Mouse (Mus musculus): ENCODE measurements at regions not wholly inside any gene's neighbourhood (a gene's known extent, or its start where the extent isn't known, plus 50 kb on each side); places are given as distances from the start of the nearest gene placed in this dataset.

GRCm38 (mm10) chr1:194049746-194050351 is 568.2 kb upstream of the Plxna2 start:
- no peak for ATAC-seq (ENCODE audit: insufficient number of reproducible peaks, low FRiP score, low TSS enrichment, low read depth)
- Histone ChIP-seq H3K27me3 (no peaks in the 10 kb centered on the region), H3K4me1 (no peaks in the 10 kb centered on the region), H3K9me3 (no peaks in the 10 kb centered on the region), H3K27ac (no peak overlapping the region), H3K36me3 (no peaks in the 10 kb centered on the region), H3K9ac (no peak overlapping the region), H3K4me3 (no peak overlapping the region), H3K4me2 (no peak overlapping the region)
- WGBS = 74% methylated on average over 4 of the region's 4 CpGs

DNA sequence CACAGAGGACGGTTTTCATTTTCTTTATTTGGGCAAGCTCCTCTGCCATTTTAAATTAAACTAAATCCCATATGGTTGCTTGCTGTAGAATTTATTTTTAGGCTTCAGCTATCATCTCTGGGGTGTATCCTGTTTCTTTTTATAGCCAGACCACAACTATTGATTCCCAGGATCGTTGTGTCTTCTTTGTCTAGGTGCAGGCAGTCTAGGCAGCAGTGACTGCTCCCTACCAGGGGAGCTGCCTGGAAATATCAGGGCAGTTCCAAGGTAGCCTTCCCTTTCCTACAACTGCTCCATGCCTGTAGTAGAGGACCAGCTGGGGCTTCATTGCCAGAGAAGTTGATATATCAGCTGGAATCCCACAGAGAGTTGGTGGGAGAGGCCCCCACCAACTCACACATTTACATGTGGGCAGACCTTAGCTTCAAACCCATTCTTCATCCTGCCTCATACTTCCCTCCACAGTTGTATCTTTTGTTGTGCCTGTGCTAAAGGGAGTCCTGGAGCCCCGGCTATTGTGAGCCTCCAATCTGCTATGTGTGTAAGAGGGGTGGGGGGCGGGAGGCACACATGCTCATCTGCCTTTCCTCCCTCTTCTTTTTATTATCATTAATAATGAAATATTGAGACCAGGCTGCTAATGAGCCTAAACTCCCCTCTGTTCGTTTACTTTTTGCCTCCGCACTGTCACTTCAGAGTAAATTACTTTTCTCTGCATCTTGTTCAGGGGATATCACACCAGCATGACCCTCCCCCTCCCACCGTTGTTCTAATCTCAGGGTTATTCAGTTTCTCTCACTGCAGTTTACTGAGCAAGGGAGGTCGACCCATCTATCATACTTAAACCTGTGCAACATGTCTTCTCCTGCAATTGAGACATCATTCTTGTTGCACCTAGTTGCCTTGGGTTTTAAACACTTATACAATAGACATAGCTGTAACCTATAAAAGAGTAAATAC is 576.3 kb upstream of the Plxna2 start:
- Histone ChIP-seq H3K9me3 (no peaks in the 10 kb centered on the region), H3K36me3 (no peaks in the 10 kb centered on the region), H3K4me3 (no peak overlapping the region), H3K9ac (no peak overlapping the region), H3K27me3 (no peaks in the 10 kb centered on the region), H3K4me2 (no peak overlapping the region), H3K27ac (no peak overlapping the region), H3K4me1 (no peaks in the 10 kb centered on the region)
- no peak for ATAC-seq (ENCODE audit: insufficient number of reproducible peaks, low FRiP score, low TSS enrichment, low read depth)
- WGBS = 46% methylated on average over 8 of the region's 8 CpGs

GRCm38 (mm10) chr1:194038711-194039110 is 579.3 kb upstream of the Plxna2 start:
- H3K4me2 ChIP-seq = no peak overlapping the region
- no peaks in the 10 kb centered on the region for H3K4me1 ChIP-seq
- H3K9ac ChIP-seq = no peak overlapping the region
- no peak overlapping the region for H3K4me3 ChIP-seq
- H3K27me3 ChIP-seq = no peaks in the 10 kb centered on the region
- no peaks in the 10 kb centered on the region for H3K36me3 ChIP-seq
- no peak for ATAC-seq (ENCODE audit: insufficient number of reproducible peaks, low FRiP score, low TSS enrichment, low read depth)
- no peak overlapping the region for H3K27ac ChIP-seq
- H3K9me3 ChIP-seq = no peaks in the 10 kb centered on the region

DNA sequence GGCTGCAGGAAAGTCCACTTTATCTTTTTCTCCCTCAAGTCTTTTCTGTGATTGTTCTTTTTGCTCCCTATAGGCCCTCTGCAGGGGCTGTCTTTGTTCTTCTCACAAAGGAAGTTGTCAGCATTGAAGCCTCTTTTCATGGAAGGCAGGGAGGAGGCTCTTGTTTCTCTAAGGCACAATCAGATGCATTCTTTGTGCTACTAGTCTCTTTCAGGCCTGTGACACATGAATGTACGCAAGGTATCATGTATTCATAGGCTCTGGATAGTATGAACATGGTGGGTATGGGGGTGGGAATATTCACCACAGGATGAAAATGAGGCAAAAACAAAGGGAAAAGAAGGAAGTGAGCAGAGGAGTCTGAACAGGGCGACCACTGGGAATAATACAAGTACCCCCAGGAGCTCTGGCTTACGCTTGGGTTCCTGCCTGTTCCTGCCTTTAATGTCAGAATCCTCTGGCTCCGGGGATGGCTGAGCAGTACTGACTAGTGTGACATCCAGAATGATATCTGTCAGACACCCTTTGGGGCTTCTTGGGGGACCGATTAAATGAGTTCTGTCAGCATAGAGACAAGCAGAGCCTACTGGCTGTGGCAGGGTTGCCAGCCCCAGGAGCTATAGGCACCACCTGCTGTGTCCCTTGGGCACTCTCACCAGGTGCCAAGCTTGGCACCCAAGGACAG is 583.7 kb upstream of the Plxna2 start:
- Histone ChIP-seq H3K36me3 (no peaks in the 10 kb centered on the region), H3K9ac (no peak overlapping the region), H3K4me1 (no peaks in the 10 kb centered on the region), H3K4me3 (no peak overlapping the region), H3K4me2 (no peak overlapping the region), H3K27ac (no peak overlapping the region), H3K27me3 (no peaks in the 10 kb centered on the region), H3K9me3 (no peaks in the 10 kb centered on the region)
- WGBS = 78% methylated on average over 5 of the region's 5 CpGs
- no peak for ATAC-seq (ENCODE audit: insufficient number of reproducible peaks, low FRiP score, low TSS enrichment, low read depth)

GRCm38 (mm10) chr1:194032603-194033002 is 585.4 kb upstream of the Plxna2 start:
- no peak overlapping the region for H3K4me3 ChIP-seq
- H3K9ac ChIP-seq = no peak overlapping the region
- H3K27ac ChIP-seq = no peak overlapping the region
- no peaks in the 10 kb centered on the region for H3K27me3 ChIP-seq
- H3K36me3 ChIP-seq = no peaks in the 10 kb centered on the region
- ATAC-seq (ENCODE audit: insufficient number of reproducible peaks, low FRiP score, low TSS enrichment, low read depth) = no peak
- no peaks in the 10 kb centered on the region for H3K4me1 ChIP-seq
- 86% methylated on average over 1 of the region's 1 CpGs for WGBS
- no peak overlapping the region for H3K4me2 ChIP-seq
- H3K9me3 ChIP-seq = no peaks in the 10 kb centered on the region

DNA sequence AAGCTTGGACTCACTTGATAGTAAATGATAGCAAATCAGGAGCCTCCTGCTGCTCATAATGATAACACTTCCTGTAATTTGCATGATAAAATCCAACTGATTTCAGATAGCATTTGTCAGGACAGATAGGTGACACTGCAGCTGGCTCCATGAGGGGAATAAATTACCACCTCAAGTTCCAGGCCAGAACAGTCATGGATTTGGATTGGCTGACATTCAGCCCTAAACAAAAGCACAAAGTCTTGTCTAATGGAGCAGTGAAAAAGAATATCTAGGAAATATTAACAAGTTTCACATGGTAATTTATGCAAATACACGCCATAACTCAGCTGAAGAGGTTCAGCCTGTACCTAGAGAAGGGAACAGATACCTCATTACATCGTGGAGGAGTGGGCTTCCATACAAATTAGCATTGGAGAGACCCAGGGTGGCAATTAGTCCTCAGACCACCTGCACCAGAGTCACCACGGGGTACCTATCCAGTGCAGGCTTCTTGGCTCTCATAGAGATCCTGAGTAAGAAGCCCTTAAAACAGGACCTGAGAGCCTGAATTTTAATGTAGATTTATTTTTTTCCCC is 587.3 kb upstream of the Plxna2 start:
- no peak overlapping the region for H3K27ac ChIP-seq
- no peaks in the 10 kb centered on the region for H3K9me3 ChIP-seq
- ATAC-seq (ENCODE audit: insufficient number of reproducible peaks, low FRiP score, low TSS enrichment, low read depth) = no peak
- H3K9ac ChIP-seq = no peak overlapping the region
- 64% methylated on average over 3 of the region's 3 CpGs for WGBS
- H3K4me1 ChIP-seq = no peaks in the 10 kb centered on the region
- H3K27me3 ChIP-seq = no peaks in the 10 kb centered on the region
- no peaks in the 10 kb centered on the region for H3K36me3 ChIP-seq
- no peak overlapping the region for H3K4me2 ChIP-seq
- H3K4me3 ChIP-seq = no peak overlapping the region

GRCm38 (mm10) chr1:194026958-194027692 is 590.9 kb upstream of the Plxna2 start:
- WGBS = 74% methylated on average over 7 of the region's 7 CpGs
- H3K36me3 ChIP-seq = no peaks in the 10 kb centered on the region
- H3K27me3 ChIP-seq = no peaks in the 10 kb centered on the region
- H3K4me1 ChIP-seq = no peaks in the 10 kb centered on the region
- H3K4me3 ChIP-seq = no peak overlapping the region
- no peak overlapping the region for H3K4me2 ChIP-seq
- no peak overlapping the region for H3K27ac ChIP-seq
- no peaks in the 10 kb centered on the region for H3K9me3 ChIP-seq
- no peak for ATAC-seq (ENCODE audit: insufficient number of reproducible peaks, low FRiP score, low TSS enrichment, low read depth)
- H3K9ac ChIP-seq = no peak overlapping the region

- H3K9me3 ChIP-seq = no peaks in the 10 kb centered on the region
- 50% methylated on average over 2 of the region's 2 CpGs for WGBS
Observed at GRCm38 (mm10) chr1:194026213-194026612, 591.8 kb upstream of the Plxna2 start.

GRCm38 (mm10) chr1:194019282-194019681 is 598.7 kb upstream of the Plxna2 start:
- no peaks in the 10 kb centered on the region for H3K36me3 ChIP-seq
- ATAC-seq (ENCODE audit: insufficient number of reproducible peaks, low FRiP score, low TSS enrichment, low read depth) = no peak
- no peak overlapping the region for H3K27ac ChIP-seq

More at GRCm38 (mm10) chr1:194026213-194026612, 591.8 kb upstream of the Plxna2 start:
- no peaks in the 10 kb centered on the region for H3K36me3 ChIP-seq
- no peak overlapping the region for H3K4me2 ChIP-seq
- no peaks in the 10 kb centered on the region for H3K27me3 ChIP-seq
- H3K9ac ChIP-seq = no peak overlapping the region
- H3K4me1 ChIP-seq = no peaks in the 10 kb centered on the region
- no peak overlapping the region for H3K4me3 ChIP-seq
- H3K27ac ChIP-seq = no peak overlapping the region
- no peak for ATAC-seq (ENCODE audit: insufficient number of reproducible peaks, low FRiP score, low TSS enrichment, low read depth)

GRCm38 (mm10) chr1:193992226-193992625 is 622.1 kb upstream of the Camk1g start:
- 76% methylated on average over 2 of the region's 2 CpGs for WGBS
- Histone ChIP-seq H3K27me3 (peaks cover 11% of the 10 kb centered on the region), H3K9ac (no peak overlapping the region), H3K9me3 (no peaks in the 10 kb centered on the region), H3K4me1 (peaks cover 7% of the 10 kb centered on the region; the same call in 1 of the 2 replicates), H3K4me3 (no peak overlapping the region), H3K36me3 (no peaks in the 10 kb centered on the region), H3K27ac (no peak overlapping the region), H3K4me2 (no peak overlapping the region)
- ATAC-seq (ENCODE audit: insufficient number of reproducible peaks, low FRiP score, low TSS enrichment, low read depth) = no peak

More at GRCm38 (mm10) chr1:194019282-194019681, 598.7 kb upstream of the Plxna2 start:
- H3K27me3 ChIP-seq = no peaks in the 10 kb centered on the region
- H3K9me3 ChIP-seq = no peaks in the 10 kb centered on the region
- no peak overlapping the region for H3K9ac ChIP-seq
- no peaks in the 10 kb centered on the region for H3K4me1 ChIP-seq
- H3K4me2 ChIP-seq = no peak overlapping the region
- H3K4me3 ChIP-seq = no peak overlapping the region

DNA sequence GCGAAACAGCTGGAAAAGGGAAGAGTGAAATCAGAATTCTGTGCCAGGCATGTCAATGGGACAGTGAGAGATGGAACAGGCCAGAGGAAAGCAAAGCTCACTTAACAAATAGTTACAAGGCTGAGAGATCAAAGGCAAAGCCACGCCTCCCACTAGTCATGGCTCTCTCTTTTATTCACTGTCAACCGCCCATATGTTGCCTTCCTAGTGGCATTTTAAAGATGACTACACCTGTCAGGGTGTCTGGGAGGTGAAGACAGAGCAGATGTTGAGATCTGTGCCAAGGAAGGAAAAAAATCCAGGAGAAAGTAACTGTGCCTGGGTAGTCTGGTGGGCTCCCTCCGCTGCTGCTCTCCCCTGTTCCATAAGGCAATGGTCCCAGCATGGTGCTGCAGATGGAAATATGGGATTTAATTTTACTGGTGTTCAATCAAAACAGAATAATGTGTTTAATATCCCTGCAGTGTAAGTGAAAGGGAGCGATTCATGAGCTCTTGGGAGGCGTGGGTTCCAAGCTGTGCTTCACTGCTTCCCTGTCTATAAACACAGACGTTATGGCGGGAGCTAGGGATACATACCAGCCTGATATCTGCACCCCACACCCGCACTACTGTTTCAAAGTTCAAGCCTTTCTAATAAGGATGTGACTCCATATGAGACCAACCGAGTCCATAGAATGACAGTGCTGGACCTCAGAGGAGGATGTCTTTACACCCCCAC is 620.0 kb upstream of the Camk1g start:
- Histone ChIP-seq H3K9me3 (no peaks in the 10 kb centered on the region), H3K9ac (no peak overlapping the region), H3K36me3 (no peaks in the 10 kb centered on the region), H3K27ac (no peak overlapping the region), H3K4me2 (no peak overlapping the region), H3K4me1 (peaks cover 7% of the 10 kb centered on the region; the same call in 1 of the 2 replicates), H3K27me3 (peaks cover 11% of the 10 kb centered on the region), H3K4me3 (no peak overlapping the region)
- 36% methylated on average over 10 of the region's 10 CpGs for WGBS
- no peak for ATAC-seq (ENCODE audit: insufficient number of reproducible peaks, low FRiP score, low TSS enrichment, low read depth)
